Mouse (Mus musculus) midbrain, embryonic 14.5 days (tissue): ENCODE data around the gene Armc10. TPM values are rescaled to one million over a fixed set of nuclear protein-coding genes. Genes with fewer than 3 reads are reported as not detected.
"Not testable (repeated sequence)": the region's sequence is repeated elsewhere in the genome, so short reads cannot be mapped to it uniquely, and the experiment has no call there.

Experiments used
- ATAC-seq: fragments of 200-750 bp; cut with Nextera tagmentation; 2 replicates; pipeline ENCODE4 v1.8.0; 2017; ENCODE audit warnings: moderate number of reproducible peaks, moderate library complexity; ENCODE audit not compliant: low FRiP score, low TSS enrichment
- DNase-seq: peaks from one replicate; pipeline ENCODE4 v3.0.0-alpha.2; 2015
- H3K27ac ChIP-seq: fragments of 300-500 bp; sonication (generic); replicated peaks from 2 replicates; pipeline ENCODE4 v1.5.1; 2014; ENCODE audit warnings: mild to moderate bottlenecking, low read depth, low read length, moderate library complexity
- H3K27me3 ChIP-seq: fragments of 300-500 bp; sonication (generic); 2 replicates; pipeline ENCODE4 v1.6.1; 2014; ENCODE audit warnings: low read length, control low read depth, mixed read lengths; ENCODE audit not compliant: control insufficient read depth, insufficient read depth
- H3K36me3 ChIP-seq: fragments of 300-500 bp; sonication (generic); 2 replicates; pipeline ENCODE4 v1.6.1; 2014; ENCODE audit warnings: low read length, control low read depth; ENCODE audit not compliant: control insufficient read depth, insufficient read depth
- H3K4me1 ChIP-seq: fragments of 300-500 bp; sonication (generic); 2 replicates; pipeline ENCODE4 v1.6.1; 2014; ENCODE audit warnings: mild to moderate bottlenecking, antibody characterized with exemption, low read length, control low read depth; ENCODE audit not compliant: control insufficient read depth, insufficient read depth
- H3K4me2 ChIP-seq: fragments of 300-500 bp; sonication (generic); 2 replicates; pipeline ENCODE4 v1.6.1; 2014; ENCODE audit warnings: mild to moderate bottlenecking, low read length, moderate library complexity
- H3K4me3 ChIP-seq: fragments of 300-500 bp; sonication (generic); replicated peaks from 2 replicates; pipeline ENCODE4 v1.5.1; 2014; ENCODE audit warnings: low read depth, low read length
- H3K9ac ChIP-seq: fragments of 300-500 bp; sonication (generic); replicated peaks from 2 replicates; pipeline ENCODE4 v1.6.1; 2014; ENCODE audit warnings: mild to moderate bottlenecking, low read length, moderate library complexity
- H3K9me3 ChIP-seq: fragments of 300-500 bp; sonication (generic); 2 replicates; pipeline ENCODE4 v1.6.1; 2016; ENCODE audit warnings: low read length, control low read depth, mixed read lengths; ENCODE audit not compliant: control insufficient read depth
- WGBS: fragments of 180-500 bp; shearing (Covaris S2); extraction: QIAGEN DNeasy Blood & Tissue Kit; methylation state at CpG from one replicate; pipeline ENCODE4 v1.1.7; 2014; 5-methylcytosine and 5-hydroxymethylcytosine counted together
- polyA plus RNA-seq: library from polyadenylated mRNA; unstranded; fragments of >200 nt; fragmentation: Nextera tagmentation; extraction: Ambion mirVana; gene quantifications from 2 replicates; pipeline ENCODE4 v1.2.1, GENCODE M21; 2014

Armc10 gene
- polyA plus RNA-seq, 1 experiment from 2014 or later: 85.6 TPM

GRCm38 (mm10) chr5:21703708-21704107 is 58.1 kb downstream of the Armc10 start:
- WGBS: 89% methylated on average over 3 of the region's 3 CpGs
- H3K9me3 ChIP-seq: no peaks in the 10 kb centered on the region
- H3K4me3 ChIP-seq: no peak overlapping the region
- no peaks in the 10 kb centered on the region for H3K27me3 ChIP-seq
- 0 out of 2 replicates have a peak, but pooled peaks cover 3% of the 10 kb centered on the region for H3K4me1 ChIP-seq
- DNase-seq: no peak
- H3K9ac ChIP-seq: no peak overlapping the region
- no peak for ATAC-seq
- no peak overlapping the region for H3K4me2 ChIP-seq
- no peak overlapping the region for H3K27ac ChIP-seq
- H3K36me3 ChIP-seq: no peaks in the 10 kb centered on the region

GRCm38 (mm10) chr5:21706546-21706945 is 60.9 kb downstream of the Armc10 start:
- Histone ChIP-seq H3K9me3 (no peaks in the 10 kb centered on the region), H3K36me3 (no peaks in the 10 kb centered on the region), H3K9ac (no peak overlapping the region), H3K27ac (no peak overlapping the region), H3K4me3 (no peak overlapping the region), H3K4me1 (no peaks in the 10 kb centered on the region), H3K4me2 (no peak overlapping the region), H3K27me3 (no peaks in the 10 kb centered on the region)
- DNase-seq (no peak), ATAC-seq (no peak)
- WGBS: 95% methylated on average over 4 of the region's 4 CpGs

GRCm38 (mm10) chr5:21708011-21708410 is 62.4 kb downstream of the Armc10 start:
- H3K9ac ChIP-seq, H3K4me2 ChIP-seq, H3K27me3 ChIP-seq, ATAC-seq, DNase-seq, H3K27ac ChIP-seq, H3K4me3 ChIP-seq, H3K9me3 ChIP-seq, H3K36me3 ChIP-seq, H3K4me1 ChIP-seq: not testable (repeated sequence)
- WGBS: 83% methylated on average over 8 of the region's 8 CpGs

Other genes with a start within 250 kb of the Armc10 start
- 0.07 and 0.36 TPM in 2 replicates for gene Ccdc146, start 221.1 kb upstream of the Armc10 start, polyA plus RNA-seq
- gene Fam185a, start 220.9 kb upstream of the Armc10 start, polyA plus RNA-seq: 7.9 and 8.4 TPM in 2 replicates
- 0.59 and 9.9 TPM in 2 replicates for gene Lrrc17, start 102.3 kb upstream of the Armc10 start, polyA plus RNA-seq
- gene Fbxl13, start 179 bp upstream of the Armc10 start, polyA plus RNA-seq: 0.09 and 0.47 TPM in 2 replicates
- gene Napepld, start 55.6 kb downstream of the Armc10 start, polyA plus RNA-seq: 2.3 and 3.9 TPM in 2 replicates
- 72.5 and 88.4 TPM in 2 replicates for gene Pmpcb, start 91.3 kb downstream of the Armc10 start, polyA plus RNA-seq
- 75.4 and 76.2 TPM in 2 replicates for gene Dnajc2, start 139.4 kb downstream of the Armc10 start, polyA plus RNA-seq
- gene Psmc2, start 139.5 kb downstream of the Armc10 start, polyA plus RNA-seq: 176 and 187 TPM in 2 replicates
- 0.23 and 0.34 TPM in 2 replicates for gene Slc26a5, start 219.8 kb downstream of the Armc10 start, polyA plus RNA-seq